Mouse (Mus musculus) kidney, postnatal 36 days (tissue): ENCODE measurements at regions not wholly inside any gene's neighbourhood (a gene's known extent, or its start where the extent isn't known, plus 50 kb on each side); places are given as distances from the start of the nearest gene placed in this dataset.

Experiments used
- DNase-seq, 2 experiments: peaks; one replicate each; pipeline ENCODE4 v3.0.0; 2021 to 2022; ENCODE audit warnings: mixed read lengths in 2 of 2

GRCm38 (mm10) chr13:104549016-104549415 lies 243.3 kb upstream of the Srek1ip1 start:
- no peak for DNase-seq

- no peak for DNase-seq
These were observed 239.0 kb upstream of the Srek1ip1 start for GRCm38 (mm10) chr13:104553329-104553728.

- DNase-seq = peak; percentile 14 to 24
These were observed 235.7 kb upstream of the Srek1ip1 start for GRCm38 (mm10) chr13:104556609-104557008.

GRCm38 (mm10) chr13:104559876-104560275 lies 232.4 kb upstream of the Srek1ip1 start:
- no peak for DNase-seq

- DNase-seq = no peak
These were observed 231.7 kb upstream of the Srek1ip1 start for GRCm38 (mm10) chr13:104560500-104561114.

GRCm38 (mm10) chr13:104562536-104562935 lies 229.7 kb upstream of the Srek1ip1 start:
- DNase-seq = no peak

- DNase-seq = no peak
These were observed 229.3 kb upstream of the Srek1ip1 start for GRCm38 (mm10) chr13:104563019-104563418.

- no peak for DNase-seq
These were observed 228.4 kb upstream of the Srek1ip1 start for GRCm38 (mm10) chr13:104563889-104564288.

- no peak for DNase-seq
These were observed 222.5 kb upstream of the Srek1ip1 start for GRCm38 (mm10) chr13:104569765-104570164.

- DNase-seq = no peak
These were observed 220.0 kb upstream of the Srek1ip1 start for GRCm38 (mm10) chr13:104572236-104572635.

- DNase-seq = no peak
These were observed 217.9 kb upstream of the Srek1ip1 start for GRCm38 (mm10) chr13:104574396-104574795.

- DNase-seq = no peak
These were observed 216.0 kb upstream of the Srek1ip1 start for GRCm38 (mm10) chr13:104576188-104576789.

GRCm38 (mm10) chr13:104577856-104578255 lies 214.4 kb upstream of the Srek1ip1 start:
- no peak for DNase-seq

GRCm38 (mm10) chr13:104580686-104581350 lies 211.5 kb upstream of the Srek1ip1 start:
- no peak for DNase-seq
